Mouse (Mus musculus) cerebellum, postnatal 4 days (tissue): Measurements from ENCODE around the gene Rapgef2.
"Not testable (repeated sequence)": the region's sequence is repeated elsewhere in the genome, so short reads cannot be mapped to it uniquely, and the experiment has no call there.

ENCODE experiments used
- DNase-seq, 2 experiments: peaks; one replicate each; pipeline ENCODE4 v3.0.0; 2022; ENCODE audit warnings: low spot score in 2 of 2, mixed read lengths in 1 of 2

The Rapgef2 gene

GRCm38 (mm10) chr3:79100831-79101230, 185.5 kb downstream of the Rapgef2 start:
- no peak for DNase-seq

- DNase-seq, result no peak
These were observed 197.2 kb downstream of the Rapgef2 start for GRCm38 (mm10) chr3:79089091-79089490.

GRCm38 (mm10) chr3:79088461-79088860, 197.9 kb downstream of the Rapgef2 start:
- DNase-seq, result no peak

GRCm38 (mm10) chr3:79086282-79086681, 200.0 kb downstream of the Rapgef2 start:
- no peak for DNase-seq

GRCm38 (mm10) chr3:79083881-79084280, 202.4 kb downstream of the Rapgef2 start:
- DNase-seq, result no peak

- DNase-seq, result no peak
These were observed 203.3 kb downstream of the Rapgef2 start for GRCm38 (mm10) chr3:79083030-79083429.

GRCm38 (mm10) chr3:79079076-79079475, 207.2 kb downstream of the Rapgef2 start:
- DNase-seq, result no peak

- DNase-seq, result no peak
These were observed 211.3 kb downstream of the Rapgef2 start for GRCm38 (mm10) chr3:79074970-79075369.

GRCm38 (mm10) chr3:79073541-79074244, 212.6 kb downstream of the Rapgef2 start:
- no peak for DNase-seq

- DNase-seq, result no peak
These were observed 214.8 kb downstream of the Rapgef2 start for GRCm38 (mm10) chr3:79071561-79071960.

GRCm38 (mm10) chr3:79069891-79070290, 216.4 kb downstream of the Rapgef2 start:
- no peak for DNase-seq

- DNase-seq, result no peak
These were observed 217.3 kb downstream of the Rapgef2 start for GRCm38 (mm10) chr3:79068976-79069375.

GRCm38 (mm10) chr3:79066455-79067055, 219.8 kb downstream of the Rapgef2 start:
- no peak for DNase-seq

- no peak for DNase-seq
These were observed 222.2 kb downstream of the Rapgef2 start for GRCm38 (mm10) chr3:79064096-79064495.

- DNase-seq, result no peak
These were observed 224.9 kb downstream of the Rapgef2 start for GRCm38 (mm10) chr3:79061426-79061825.

GRCm38 (mm10) chr3:79058491-79058890, 227.8 kb downstream of the Rapgef2 start:
- not testable (repeated sequence) for DNase-seq

GRCm38 (mm10) chr3:79045251-79045650, 241.1 kb downstream of the Rapgef2 start:
- no peak for DNase-seq

- DNase-seq, result no peak
These were observed 243.3 kb downstream of the Rapgef2 start for GRCm38 (mm10) chr3:79042973-79043372.

GRCm38 (mm10) chr3:79039666-79040450, 246.5 kb downstream of the Rapgef2 start:
- no peak for DNase-seq

GRCm38 (mm10) chr3:79039008-79039407, 247.3 kb downstream of the Rapgef2 start:
- no peak for DNase-seq

GRCm38 (mm10) chr3:79034457-79034856, 251.9 kb downstream of the Rapgef2 start:
- no peak for DNase-seq

- no peak for DNase-seq
These were observed 255.5 kb downstream of the Rapgef2 start for GRCm38 (mm10) chr3:79030855-79031254.
